Mouse (Mus musculus) small intestine, adult 10 weeks (tissue): ENCODE measurements around the gene Ppp1r16b. TPM values are rescaled to one million over a fixed set of nuclear protein-coding genes. Genes with fewer than 3 reads are reported as not detected.

Experiments
- polyA plus RNA-seq: library from polyadenylated mRNA; stranded (reverse); fragments of 350-450 nt; fragmentation: Illumina TruSeq; extraction: RNeasy Lipid Tissue Mini Kit (QIAGEN cat#74804); gene quantifications from one replicate; pipeline ENCODE4 v1.2.3, GENCODE M21; 2014; ENCODE audit warnings: low replicate concordance

Ppp1r16b gene
- polyA plus RNA-seq, result 0.93 TPM

GRCm38 (mm10) chr2:158665098-158665497 lies at the start of gene Ppp1r16b:
TSS of gene Ppp1r16b (plus strand) at chr2:158665398.

GRCm38 (mm10) chr2:158624718-158625222 lies 40.4 kb upstream of the Ppp1r16b start, which contains the start of gene Actr5:
TSS of gene Actr5 (plus strand) at chr2:158624888.

GRCm38 (mm10) chr2:158767742-158768339 lies 102.6 kb downstream of the Ppp1r16b start, which contains the start of gene Fam83d:
TSS of gene Fam83d (plus strand) at chr2:158768093.

GRCm38 (mm10) chr2:158794494-158795004 lies 129.4 kb downstream of the Ppp1r16b start, which contains the start of gene Dhx35:
TSS of gene Dhx35 (plus strand) at chr2:158794807.

Other genes with a start within 250 kb of the Ppp1r16b start
- not detected for gene Adig, start 162.8 kb upstream of the Ppp1r16b start, polyA plus RNA-seq
- gene Arhgap40, start 152.6 kb upstream of the Ppp1r16b start, polyA plus RNA-seq, result not detected
- gene Slc32a1, start 54.6 kb upstream of the Ppp1r16b start, polyA plus RNA-seq, result not detected
- 0.59 TPM for gene Actr5, start 40.5 kb upstream of the Ppp1r16b start, polyA plus RNA-seq
- gene Fam83d, start 102.7 kb downstream of the Ppp1r16b start, polyA plus RNA-seq, result 3.4 TPM
- gene Dhx35, start 129.4 kb downstream of the Ppp1r16b start, polyA plus RNA-seq, result 4.9 TPM